Mouse (Mus musculus) bone marrow, adult 2 months (tissue): ENCODE measurements around the gene Gas2l3. TPM values are rescaled to one million over a fixed set of nuclear protein-coding genes. Genes with fewer than 3 reads are reported as not detected.
A peak's percentile ranks its signal among the peaks of the same experiment; 100 is the strongest.

Source experiments
- H3K27ac ChIP-seq: fragments of 200-500 bp; 2 replicates; pipeline ENCODE4 v1.5.1; 2012; ENCODE audit warnings: low read depth, mild to moderate bottlenecking, control low read depth, inconsistent platforms, low read length; ENCODE audit not compliant: control insufficient read depth, poor library complexity, insufficient read depth
- H3K4me1 ChIP-seq: fragments of 200-500 bp; 2 replicates; pipeline ENCODE4 v1.6.1; 2011; ENCODE audit warnings: low read length; ENCODE audit not compliant: control insufficient read depth, insufficient read depth
- H3K4me3 ChIP-seq: fragments of 200-500 bp; replicated peaks from 2 replicates; pipeline ENCODE3; 2011; ENCODE audit warnings: mild to moderate bottlenecking, low read depth, low read length, control low read depth; ENCODE audit not compliant: control insufficient read depth
- CTCF ChIP-seq: fragments of 200-500 bp; IDR thresholded peaks from 2 replicates; pipeline ENCODE4 v1.5.1; 2011; ENCODE audit warnings: low read length, control low read depth; ENCODE audit not compliant: control insufficient read depth, insufficient read depth
- POLR2A ChIP-seq: fragments of 200-500 bp; IDR thresholded peaks from 2 replicates; pipeline ENCODE4 v1.6.1; 2011; ENCODE audit warnings: low read depth, mild to moderate bottlenecking, control low read depth, low read length, borderline replicate concordance; ENCODE audit not compliant: control insufficient read depth
- WGBS: fragments of 180-500 bp; shearing (Covaris S2); methylation state at CpG from one replicate; pipeline ENCODE4 v1.1.7; 2018; 5-methylcytosine and 5-hydroxymethylcytosine counted together
- polyA plus RNA-seq: library from polyadenylated mRNA; stranded (reverse); fragments of >200 nt; gene quantifications from 2 replicates; pipeline ENCODE4 v1.2.4, GENCODE M21; 2011; ENCODE audit warnings: low replicate concordance; ENCODE audit not compliant: missing spikeins, insufficient read depth, insufficient read length

Gene Gas2l3
- polyA plus RNA-seq, 1 experiment, result 3.3 TPM

DNA sequence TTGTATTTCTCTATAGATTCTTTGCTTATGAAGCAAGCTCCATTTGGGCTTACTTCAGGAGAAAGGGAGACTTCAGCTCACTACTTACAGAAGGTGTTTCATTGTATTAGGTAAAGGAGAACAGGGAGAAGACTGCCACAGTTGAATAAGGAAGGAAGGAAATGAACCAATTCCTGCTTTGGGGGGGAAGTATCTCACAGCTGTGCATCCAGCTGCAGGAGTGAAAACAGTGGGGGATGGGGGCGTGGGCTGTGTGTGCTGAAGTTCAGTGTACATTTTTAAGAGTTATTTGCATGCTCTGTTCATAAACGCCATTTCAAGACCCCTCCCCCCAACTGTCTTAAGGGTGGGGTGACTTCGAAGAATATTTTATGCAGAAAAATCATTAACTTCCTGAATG is 10.0 kb upstream of the Gas2l3 start:
- H3K4me1 ChIP-seq, result peaks cover 6% of the 10 kb centered on the region
- TF ChIP-seq POLR2A (no peak), CTCF (no peak)
- no peak overlapping the region for H3K4me3 ChIP-seq
- WGBS, result 9% methylated on average over 3 of the region's 3 CpGs
- H3K27ac ChIP-seq, result no peak overlapping the region

DNA sequence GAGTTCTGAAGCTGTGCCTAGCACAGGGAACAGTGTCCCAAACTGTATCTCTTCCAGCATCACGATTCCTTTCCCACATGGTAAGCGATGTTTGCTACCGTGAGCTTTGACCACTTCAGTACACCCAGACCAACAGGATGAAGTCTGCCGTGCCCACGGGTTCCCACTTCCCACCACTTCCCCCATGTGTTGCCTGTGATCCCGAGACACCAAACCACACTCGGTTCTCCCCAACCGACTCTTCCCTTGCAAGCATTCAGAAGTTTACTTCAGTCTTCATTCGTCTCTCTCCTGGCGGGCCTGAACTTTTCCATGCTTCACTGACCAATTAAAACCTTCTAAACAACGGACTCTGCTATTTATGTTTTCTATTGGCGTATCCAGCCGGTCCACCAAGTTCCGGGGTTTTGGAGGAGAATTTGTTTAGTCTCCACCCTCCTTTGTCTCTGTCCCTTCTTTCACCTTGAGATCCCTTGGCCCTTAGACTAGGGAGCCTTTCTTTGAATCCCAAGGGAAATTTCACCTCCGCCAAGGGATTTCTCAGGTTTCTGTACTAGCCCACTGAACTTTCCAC is 9.4 kb upstream of the Gas2l3 start:
- 6% methylated on average over 15 of the region's 15 CpGs for WGBS
- Histone ChIP-seq H3K4me1 (peaks cover 6% of the 10 kb centered on the region), H3K4me3 (peak overlapping the region; percentile 0), H3K27ac (peak overlapping the region; percentile 11)
- TF ChIP-seq POLR2A (no peak), CTCF (no peak)

- Histone ChIP-seq H3K4me3 (no peak overlapping the region), H3K4me1 (peaks cover 6% of the 10 kb centered on the region), H3K27ac (no peak overlapping the region)
- 49% methylated on average over 10 of the region's 10 CpGs for WGBS
- no peak for TF ChIP-seq CTCF
- TF ChIP-seq POLR2A, result no peak
These were observed 6.6 kb upstream of the Gas2l3 start for GRCm38 (mm10) chr10:89450411-89450810.

DNA sequence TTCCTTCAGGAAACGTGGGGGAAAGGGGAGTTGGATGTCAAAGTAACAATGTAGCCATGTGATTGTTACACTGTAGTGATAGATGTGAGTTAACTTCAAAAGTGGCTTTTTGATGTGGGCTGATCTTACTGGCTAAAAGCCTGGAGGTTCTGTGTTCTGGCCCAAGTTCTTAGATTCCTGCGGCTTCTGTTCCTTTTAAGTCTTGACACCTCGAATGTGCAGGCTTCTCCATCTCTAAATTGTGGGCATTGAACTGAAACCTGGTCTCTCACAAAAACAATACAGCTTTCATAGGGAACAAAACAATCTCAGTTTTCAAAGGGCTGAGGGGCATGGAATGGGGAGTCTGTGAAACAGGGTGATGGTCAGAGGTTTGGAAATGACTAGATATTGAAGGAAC is 614 bp upstream of the Gas2l3 start:
- Histone ChIP-seq H3K4me1 (no peaks in the 10 kb centered on the region), H3K27ac (no peak overlapping the region), H3K4me3 (no peak overlapping the region)
- TF ChIP-seq POLR2A (no peak), CTCF (no peak)
- WGBS, result 12% methylated on average over 3 of the region's 3 CpGs

DNA sequence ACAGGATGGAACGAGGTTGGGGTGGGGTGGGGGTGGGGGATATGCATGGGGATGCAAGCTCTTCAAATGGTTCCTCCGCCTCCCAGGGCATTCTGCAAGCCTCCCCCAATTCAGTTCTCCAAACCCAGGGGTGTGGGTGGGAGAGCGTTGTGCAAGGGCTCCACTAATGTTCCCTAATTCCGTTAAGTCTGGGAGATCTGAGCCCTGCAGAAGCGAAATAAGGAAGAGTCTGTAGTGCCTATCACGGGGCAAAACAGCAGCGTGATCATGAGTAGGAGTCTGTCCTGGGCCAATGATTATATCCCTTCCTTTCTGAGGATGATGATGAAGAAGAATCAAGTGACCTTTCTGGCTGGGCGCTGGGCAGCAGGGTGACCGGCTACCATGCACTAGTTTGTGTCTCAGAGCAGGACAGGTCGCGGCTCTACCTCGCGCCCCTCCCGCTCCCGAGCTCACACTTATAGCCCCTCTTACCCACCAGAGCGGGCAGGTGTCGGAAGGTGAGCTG is 598 bp downstream of the Gas2l3 start:
- Histone ChIP-seq H3K4me1 (no peaks in the 10 kb centered on the region), H3K4me3 (peak overlapping the region; percentile 93), H3K27ac (peak overlapping the region; percentile 35)
- TF ChIP-seq POLR2A (no peak), CTCF (no peak)
- under 1% methylated on average over 17 of the region's 17 CpGs for WGBS

GRCm38 (mm10) chr10:89442640-89443039 is 1.1 kb downstream of the Gas2l3 start:
- no peaks in the 10 kb centered on the region for H3K4me1 ChIP-seq
- H3K4me3 ChIP-seq, result peak overlapping the region; percentile 93
- H3K27ac ChIP-seq, result no peak overlapping the region
- TF ChIP-seq CTCF, result no peak
- no peak for TF ChIP-seq POLR2A
- WGBS, result 3% methylated on average over 4 of the region's 4 CpGs

- Histone ChIP-seq H3K4me1 (no peaks in the 10 kb centered on the region), H3K27ac (no peak overlapping the region), H3K4me3 (no peak overlapping the region)
- TF ChIP-seq CTCF (no peak), POLR2A (no peak)
- WGBS, result 88% methylated on average over 3 of the region's 3 CpGs
These were observed 1.8 kb downstream of the Gas2l3 start for GRCm38 (mm10) chr10:89441961-89442360.

DNA sequence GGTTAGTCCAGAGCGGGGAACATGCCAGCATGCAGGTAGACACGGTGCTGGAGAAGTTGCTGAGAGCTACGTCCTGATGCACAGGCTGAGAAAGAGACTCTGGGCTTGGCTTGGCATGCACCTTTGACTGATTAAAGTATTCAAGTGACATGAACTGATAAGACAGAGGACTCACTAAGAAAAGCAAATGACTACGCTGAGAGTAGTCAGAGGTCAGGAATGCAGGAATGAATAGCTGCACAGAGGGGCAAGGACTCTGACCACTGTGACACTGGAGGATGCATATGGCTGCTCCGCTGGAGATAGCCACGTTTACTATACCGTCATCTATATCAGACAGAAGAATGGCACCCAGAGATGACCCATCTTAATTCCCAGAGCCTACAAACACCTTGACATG is 4.4 kb downstream of the Gas2l3 start:
- TF ChIP-seq POLR2A, result no peak
- TF ChIP-seq CTCF, result no peak
- no peaks in the 10 kb centered on the region for H3K4me1 ChIP-seq
- 76% methylated on average over 7 of the region's 7 CpGs for WGBS

GRCm38 (mm10) chr10:89437996-89438395 is 5.8 kb downstream of the Gas2l3 start:
- 87% methylated on average over 12 of the region's 12 CpGs for WGBS
- H3K4me1 ChIP-seq, result no peaks in the 10 kb centered on the region
- H3K27ac ChIP-seq, result no peak overlapping the region
- TF ChIP-seq CTCF (no peak), POLR2A (no peak)
- no peak overlapping the region for H3K4me3 ChIP-seq

More for the DNA sequence above, 4.4 kb downstream of the Gas2l3 start:
- Histone ChIP-seq H3K27ac (no peak overlapping the region), H3K4me3 (no peak overlapping the region)
